Mouse (Mus musculus) Muller cell, postnatal 12 days (primary cell): ENCODE measurements at regions not wholly inside any gene's neighbourhood (a gene's known extent, or its start where the extent isn't known, plus 50 kb on each side); places are given as distances from the start of the nearest gene placed in this dataset.

ENCODE experiments used
- DNase-seq: peaks from one replicate; pipeline ENCODE4 v3.0.0-alpha.2; 2015; ENCODE audit errors: inconsistent ontology term

GRCm38 (mm10) chr1:28894329-28894728, 114.3 kb upstream of the Gm597 start:
- DNase-seq: no peak

DNA sequence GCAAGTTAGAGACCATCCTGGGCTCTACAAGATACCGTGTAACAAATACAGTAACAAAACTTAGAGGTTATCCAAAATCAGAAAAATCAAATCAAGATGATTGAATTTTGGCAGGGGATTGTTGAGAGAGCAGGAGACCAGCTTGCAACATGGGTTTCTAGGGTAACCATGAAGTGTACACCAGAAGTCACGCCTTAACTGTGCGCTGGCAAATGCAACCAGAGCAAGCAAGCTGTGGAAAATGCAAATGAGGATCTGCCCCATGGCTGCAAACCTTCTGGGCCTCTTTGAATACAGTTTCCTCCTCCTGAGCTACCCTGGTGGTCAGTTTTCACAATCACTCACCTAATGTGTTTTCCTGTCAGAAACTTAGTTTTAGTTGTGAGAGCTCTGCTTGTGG, 97.6 kb upstream of the Gm597 start:
- DNase-seq: no peak

DNA sequence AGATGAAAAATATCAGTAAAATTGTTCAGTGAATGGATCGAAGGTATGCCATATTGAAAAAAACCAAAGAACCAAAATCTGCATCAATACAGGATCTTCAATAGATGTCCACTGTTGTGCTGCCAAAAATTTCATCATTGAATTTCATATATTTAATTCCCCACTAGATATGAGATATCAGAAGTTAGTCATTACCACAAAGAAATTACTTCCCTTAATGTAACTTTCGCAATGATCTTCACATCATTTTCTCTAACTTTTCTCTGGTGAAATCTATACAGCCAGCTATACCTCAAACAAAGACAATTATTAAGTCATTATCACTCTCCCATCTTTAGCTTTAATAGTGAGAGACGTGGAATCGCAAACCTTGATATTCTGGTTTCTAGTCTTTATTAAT, 64.5 kb upstream of the Gm597 start:
- DNase-seq: no peak

- DNase-seq: peak; percentile 25
Observed at GRCm38 (mm10) chr1:28841364-28841763, 61.3 kb upstream of the Gm597 start.
